Mouse (Mus musculus) heart, embryonic 14.5 days (tissue): ENCODE data around the gene Btbd2. TPM values are rescaled to one million over a fixed set of nuclear protein-coding genes. Genes with fewer than 3 reads are reported as not detected.

Experiments used
- ATAC-seq: fragments of 200-750 bp; cut with Nextera tagmentation; 2 replicates; pipeline ENCODE4 v1.8.0; 2017; ENCODE audit warnings: low read depth, moderate TSS enrichment; ENCODE audit not compliant: insufficient number of reproducible peaks, insufficient read depth, low FRiP score
- H3K27ac ChIP-seq, 2 experiments: fragments of 200-500 bp in 1 of 2; fragments of 300-500 bp in 1 of 2; sonication (generic) in 1 of 2; replicated peaks in 1 of 2; 2 replicates each; pipeline ENCODE4 v1.5.1; 2012 to 2014; ENCODE audit warnings: low read depth in 2 of 2, low read length in 2 of 2, control low read depth in 1 of 2, mild to moderate bottlenecking in 1 of 2, mixed read lengths in 1 of 2; ENCODE audit not compliant: control insufficient read depth in 1 of 2, insufficient read depth in 1 of 2
- H3K27me3 ChIP-seq: fragments of 300-500 bp; sonication (generic); 2 replicates; pipeline ENCODE4 v1.6.1; 2014; ENCODE audit warnings: mild to moderate bottlenecking, low read length, control low read depth; ENCODE audit not compliant: control insufficient read depth, insufficient read depth
- H3K36me3 ChIP-seq: fragments of 300-500 bp; sonication (generic); 2 replicates; pipeline ENCODE4 v1.6.1; 2014; ENCODE audit warnings: mild to moderate bottlenecking, control low read depth, low read length, mixed read lengths; ENCODE audit not compliant: control insufficient read depth, insufficient read depth
- H3K4me1 ChIP-seq, 2 experiments: fragments of 200-500 bp in 1 of 2; fragments of 300-500 bp in 1 of 2; sonication (generic) in 1 of 2; 2 replicates each; pipeline ENCODE4 v1.6.1; 2012 to 2014; ENCODE audit warnings: low read length in 2 of 2, control low read depth in 1 of 2, mixed read lengths in 1 of 2; ENCODE audit not compliant: control insufficient read depth in 2 of 2, insufficient read depth in 2 of 2
- H3K4me2 ChIP-seq: fragments of 300-500 bp; sonication (generic); 2 replicates; pipeline ENCODE4 v1.6.1; 2014; ENCODE audit warnings: mild to moderate bottlenecking, low read length
- H3K4me3 ChIP-seq, 2 experiments: fragments of 200-500 bp in 1 of 2; fragments of 300-500 bp in 1 of 2; sonication (generic) in 1 of 2; 2 replicates each; pipeline ENCODE4 v1.5.1; 2012 to 2014; ENCODE audit warnings: low read length in 2 of 2, mild to moderate bottlenecking in 2 of 2, control low read depth in 1 of 2, low read depth in 1 of 2, moderate library complexity in 1 of 2; ENCODE audit not compliant: control insufficient read depth in 1 of 2, insufficient read depth in 1 of 2
- H3K9ac ChIP-seq: fragments of 300-500 bp; sonication (generic); 2 replicates; pipeline ENCODE4 v1.6.1; 2014; ENCODE audit warnings: mild to moderate bottlenecking, low read length
- H3K9me3 ChIP-seq: fragments of 300-500 bp; sonication (generic); 2 replicates; pipeline ENCODE4 v1.6.1; 2016; ENCODE audit warnings: low read length, control low read depth; ENCODE audit not compliant: control insufficient read depth
- WGBS: fragments of 180-500 bp; shearing (Covaris S2); extraction: QIAGEN DNeasy Blood & Tissue Kit; methylation state at CpG from one replicate; pipeline ENCODE4 v1.1.7; 2014; 5-methylcytosine and 5-hydroxymethylcytosine counted together
- polyA plus RNA-seq: library from polyadenylated mRNA; unstranded; fragments of >200 nt; fragmentation: Nextera tagmentation; extraction: Ambion mirVana; gene quantifications from 2 replicates; pipeline ENCODE4 v1.2.1, GENCODE M21; 2014

The Btbd2 gene
- polyA plus RNA-seq, 1 experiment from 2014 or later: 53.8 TPM

GRCm38 (mm10) chr10:80618181-80618580, 38.7 kb downstream of the Btbd2 start:
- H3K9me3 ChIP-seq: no peaks in the 10 kb centered on the region
- WGBS: 34% methylated on average over 9 of the region's 9 CpGs
- H3K36me3 ChIP-seq: peaks cover 32% of the 10 kb centered on the region
- H3K4me3 ChIP-seq: no peak overlapping the region
- H3K4me1 ChIP-seq: peaks cover 7 to 8% of the 10 kb centered on the region in 2 experiments
- ATAC-seq: no peak
- no peak overlapping the region for H3K4me2 ChIP-seq
- no peaks in the 10 kb centered on the region for H3K27me3 ChIP-seq
- H3K9ac ChIP-seq: no peak overlapping the region
- H3K27ac ChIP-seq: peak overlapping the region; percentile 42 to 53; a peak in 1 of 4 replicates

GRCm38 (mm10) chr10:80614351-80614750, 42.5 kb downstream of the Btbd2 start:
- Histone ChIP-seq H3K36me3 (peaks cover 53% of the 10 kb centered on the region), H3K4me2 (no peak overlapping the region)

GRCm38 (mm10) chr10:80613821-80614220, 43.0 kb downstream of the Btbd2 start:
- H3K4me2 ChIP-seq: no peak overlapping the region
- no peaks in the 10 kb centered on the region for H3K9me3 ChIP-seq
- peaks cover 0 to 3% of the 10 kb centered on the region in 2 experiments; a peak in 1 of 4 replicates for H3K4me1 ChIP-seq
- H3K9ac ChIP-seq: no peak overlapping the region
- H3K27me3 ChIP-seq: no peaks in the 10 kb centered on the region
- peaks cover 58% of the 10 kb centered on the region for H3K36me3 ChIP-seq
- WGBS: 69% methylated on average over 3 of the region's 3 CpGs
- H3K27ac ChIP-seq: no peak overlapping the region
- ATAC-seq: no peak
- no peak overlapping the region for H3K4me3 ChIP-seq

More at GRCm38 (mm10) chr10:80614351-80614750, 42.5 kb downstream of the Btbd2 start:
- Histone ChIP-seq H3K27me3 (no peaks in the 10 kb centered on the region), H3K9ac (no peak overlapping the region), H3K4me3 (no peak overlapping the region), H3K9me3 (no peaks in the 10 kb centered on the region), H3K4me1 (peaks cover 0 to 3% of the 10 kb centered on the region in 2 experiments; a peak in 1 of 4 replicates), H3K27ac (no peak overlapping the region)
- WGBS: 86% methylated on average over 6 of the region's 6 CpGs
- no peak for ATAC-seq

GRCm38 (mm10) chr10:80611905-80612304, 45.0 kb downstream of the Btbd2 start:
- 94% methylated on average over 3 of the region's 3 CpGs for WGBS
- Histone ChIP-seq H3K36me3 (peaks cover 77% of the 10 kb centered on the region), H3K27me3 (no peaks in the 10 kb centered on the region), H3K4me3 (no peak overlapping the region), H3K9me3 (no peaks in the 10 kb centered on the region), H3K4me1 (no peaks in the 10 kb centered on the region), H3K4me2 (no peak overlapping the region), H3K9ac (no peak overlapping the region), H3K27ac (no peak overlapping the region)
- no peak for ATAC-seq

- ATAC-seq: no peak
- WGBS: 68% methylated on average over 4 of the region's 4 CpGs
- peaks cover 83% of the 10 kb centered on the region for H3K36me3 ChIP-seq
- no peaks in the 10 kb centered on the region for H3K9me3 ChIP-seq
- no peak overlapping the region for H3K4me2 ChIP-seq
- no peaks in the 10 kb centered on the region for H3K4me1 ChIP-seq
- no peak overlapping the region for H3K27ac ChIP-seq
- H3K27me3 ChIP-seq: no peaks in the 10 kb centered on the region
- no peak overlapping the region for H3K9ac ChIP-seq
- no peak overlapping the region for H3K4me3 ChIP-seq
Measured at GRCm38 (mm10) chr10:80611024-80611423, 45.8 kb downstream of the Btbd2 start.

- Histone ChIP-seq H3K27me3 (no peaks in the 10 kb centered on the region), H3K27ac (no peak overlapping the region), H3K9ac (no peak overlapping the region), H3K9me3 (no peaks in the 10 kb centered on the region), H3K4me2 (no peak overlapping the region), H3K36me3 (peaks cover 75% of the 10 kb centered on the region), H3K4me1 (no peaks in the 10 kb centered on the region), H3K4me3 (no peak overlapping the region)
- ATAC-seq: no peak
- WGBS: 90% methylated on average over 9 of the region's 9 CpGs
Measured at GRCm38 (mm10) chr10:80610116-80610785, 46.6 kb downstream of the Btbd2 start.

GRCm38 (mm10) chr10:80609269-80609924, 47.5 kb downstream of the Btbd2 start:
- Histone ChIP-seq H3K9ac (no peak overlapping the region), H3K9me3 (no peaks in the 10 kb centered on the region), H3K4me3 (no peak overlapping the region), H3K27me3 (no peaks in the 10 kb centered on the region), H3K4me1 (no peaks in the 10 kb centered on the region), H3K36me3 (peaks cover 66% of the 10 kb centered on the region), H3K4me2 (no peak overlapping the region), H3K27ac (no peak overlapping the region)
- no peak for ATAC-seq
- WGBS: 90% methylated on average over 10 of the region's 10 CpGs
